Mouse (Mus musculus): Measurements from ENCODE around the gene Lgals7.

- TF ChIP-seq CTCF (IDR thresholded peaks at IDR 0.05; ENCODE audit: borderline replicate concordance, insufficient read depth, low read depth, low read length) (no peak), POLR2A (IDR thresholded peaks at IDR 0.05; ENCODE audit: borderline replicate concordance, insufficient read depth, low read length) (no peak)
Measured at GRCm38 (mm10) chr7:28901311-28902125, 37.9 kb downstream of the Lgals7 start.

Measured in cerebellum, adult 2 months (tissue).